Mouse (Mus musculus): ENCODE data around the gene Gpr146.
"Not testable (repeated sequence)": the region's sequence is repeated elsewhere in the genome, so short reads cannot be mapped to it uniquely, and the experiment has no call there.

Gene Gpr146

DNA sequence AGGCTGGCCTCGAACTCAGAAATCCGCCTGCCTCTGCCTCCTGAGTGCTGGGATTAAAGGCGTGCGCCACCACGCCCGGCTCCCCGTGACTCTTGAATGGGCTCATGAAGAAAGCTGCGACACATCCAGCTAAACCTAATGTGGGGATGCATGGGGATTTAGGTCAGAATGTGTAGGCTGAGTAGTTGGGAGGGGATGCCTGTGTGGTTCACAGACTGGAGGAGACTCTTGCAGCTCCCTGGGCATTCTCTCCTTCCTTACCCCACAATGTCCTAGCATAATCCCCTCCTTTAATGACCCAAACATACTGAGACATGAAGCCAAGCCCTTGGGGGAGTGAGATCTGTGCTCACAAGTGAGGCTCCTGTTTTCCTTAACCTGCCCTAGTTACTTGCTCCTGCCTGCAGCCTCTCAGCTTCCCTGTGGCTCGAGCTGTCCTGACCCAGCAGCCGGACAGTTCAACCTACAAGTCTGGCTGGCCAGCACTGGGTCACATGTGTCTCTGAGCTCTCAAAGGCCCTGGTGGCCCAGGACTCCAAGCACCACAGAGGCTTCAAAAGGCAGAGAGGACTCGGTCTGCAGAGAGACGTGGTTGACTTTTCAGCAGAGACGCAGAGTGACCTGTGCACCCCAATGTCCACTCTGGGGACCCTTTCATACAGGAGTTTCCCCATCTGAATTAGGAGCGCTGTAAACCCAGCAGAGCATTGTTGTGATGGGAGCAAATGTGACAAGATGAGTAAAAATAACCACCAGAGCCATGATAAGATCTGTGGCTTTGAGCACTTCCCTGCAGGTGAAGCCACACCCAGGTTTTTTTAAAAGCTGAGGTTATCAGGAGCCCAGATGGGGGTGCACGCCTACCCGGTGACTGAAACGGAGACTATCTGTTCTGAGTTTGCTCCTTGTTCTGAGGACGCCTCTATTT, 4.4 kb downstream of the Gpr146 start:
- no peak for DNase-seq (ENCODE audit: low read depth)

DNA sequence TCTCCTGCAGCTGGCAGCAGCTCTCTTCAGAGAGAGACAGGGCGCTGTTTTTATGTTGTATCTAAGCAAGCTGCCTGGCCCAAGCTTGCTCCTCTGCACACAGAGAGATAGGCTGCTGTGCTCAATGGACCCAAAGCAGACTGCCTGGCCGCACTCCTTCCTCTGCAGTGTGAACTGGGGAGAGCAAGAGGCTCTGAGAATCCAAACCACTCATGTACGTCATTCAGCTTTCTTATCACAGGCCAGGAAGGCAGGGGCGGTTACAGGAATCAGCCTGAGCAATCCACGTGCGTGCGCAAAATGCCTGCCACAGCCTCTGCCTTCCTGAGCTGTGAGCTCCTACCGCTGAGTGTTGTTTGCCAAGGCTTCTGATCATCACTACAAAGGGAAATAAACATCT, 5.3 kb downstream of the Gpr146 start:
- no peak for DNase-seq (ENCODE audit: low read depth)

DNA sequence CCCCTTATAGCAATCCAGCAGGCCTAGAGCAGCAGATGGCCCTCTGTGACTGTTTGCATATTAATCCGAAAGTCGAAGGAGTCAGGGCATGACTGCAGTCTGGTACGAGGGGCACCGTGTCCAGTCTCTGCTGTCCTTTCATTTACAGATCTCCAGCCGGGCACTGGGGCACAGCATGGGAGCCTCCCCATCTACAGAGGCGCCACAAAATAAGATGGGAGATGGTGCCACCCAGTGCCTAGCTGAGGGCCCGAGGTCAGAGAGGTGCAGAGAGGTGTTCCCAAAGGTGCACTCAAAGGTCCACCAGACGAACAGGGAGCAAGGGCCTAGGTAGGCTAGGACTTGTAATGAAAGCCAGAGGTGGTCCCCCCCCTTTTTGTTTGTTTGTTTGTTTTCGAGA, 5.7 kb downstream of the Gpr146 start:
- no peak for DNase-seq (ENCODE audit: low read depth)

DNA sequence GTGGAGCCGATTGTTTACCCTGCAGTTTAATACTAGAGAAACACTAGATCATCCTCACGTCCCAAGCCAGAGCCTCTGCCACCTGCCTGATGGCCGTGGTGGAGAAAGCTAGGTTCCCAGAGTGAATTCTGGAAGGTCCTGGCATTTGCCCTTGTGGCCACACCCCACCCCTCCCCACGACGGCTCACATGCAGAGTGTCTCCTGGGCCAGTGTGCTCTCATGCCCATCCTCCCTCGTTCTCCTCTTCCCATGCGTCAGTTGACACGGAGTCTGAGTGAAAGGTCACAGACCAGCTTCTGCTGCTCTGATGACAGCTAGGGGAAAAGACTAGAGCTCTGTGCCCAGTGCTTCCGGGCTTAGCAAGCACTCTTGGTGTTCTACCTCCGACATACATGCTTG, 7.0 kb downstream of the Gpr146 start:
- DNase-seq (ENCODE audit: low read depth), result no peak

DNA sequence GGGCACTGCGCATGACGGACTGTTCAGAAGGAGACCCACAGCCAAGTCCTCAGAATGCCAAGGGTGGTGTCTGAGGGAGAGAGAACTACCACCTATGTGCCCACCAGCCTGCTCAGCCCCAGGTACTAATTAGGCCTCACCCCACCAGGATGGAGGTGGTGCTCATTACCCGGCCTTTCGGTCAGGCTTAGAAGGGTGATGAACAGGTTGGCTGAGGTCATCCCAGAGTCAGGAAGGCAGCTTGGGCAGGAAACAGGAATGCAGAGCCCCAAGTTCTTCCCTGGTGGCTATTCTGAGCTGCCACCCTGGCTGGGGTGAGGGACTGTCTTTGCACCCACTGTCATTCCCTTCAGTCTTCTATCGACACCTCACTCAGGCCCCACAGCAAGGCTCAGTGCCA, 8.6 kb downstream of the Gpr146 start:
- no peak for DNase-seq (ENCODE audit: low read depth)

DNA sequence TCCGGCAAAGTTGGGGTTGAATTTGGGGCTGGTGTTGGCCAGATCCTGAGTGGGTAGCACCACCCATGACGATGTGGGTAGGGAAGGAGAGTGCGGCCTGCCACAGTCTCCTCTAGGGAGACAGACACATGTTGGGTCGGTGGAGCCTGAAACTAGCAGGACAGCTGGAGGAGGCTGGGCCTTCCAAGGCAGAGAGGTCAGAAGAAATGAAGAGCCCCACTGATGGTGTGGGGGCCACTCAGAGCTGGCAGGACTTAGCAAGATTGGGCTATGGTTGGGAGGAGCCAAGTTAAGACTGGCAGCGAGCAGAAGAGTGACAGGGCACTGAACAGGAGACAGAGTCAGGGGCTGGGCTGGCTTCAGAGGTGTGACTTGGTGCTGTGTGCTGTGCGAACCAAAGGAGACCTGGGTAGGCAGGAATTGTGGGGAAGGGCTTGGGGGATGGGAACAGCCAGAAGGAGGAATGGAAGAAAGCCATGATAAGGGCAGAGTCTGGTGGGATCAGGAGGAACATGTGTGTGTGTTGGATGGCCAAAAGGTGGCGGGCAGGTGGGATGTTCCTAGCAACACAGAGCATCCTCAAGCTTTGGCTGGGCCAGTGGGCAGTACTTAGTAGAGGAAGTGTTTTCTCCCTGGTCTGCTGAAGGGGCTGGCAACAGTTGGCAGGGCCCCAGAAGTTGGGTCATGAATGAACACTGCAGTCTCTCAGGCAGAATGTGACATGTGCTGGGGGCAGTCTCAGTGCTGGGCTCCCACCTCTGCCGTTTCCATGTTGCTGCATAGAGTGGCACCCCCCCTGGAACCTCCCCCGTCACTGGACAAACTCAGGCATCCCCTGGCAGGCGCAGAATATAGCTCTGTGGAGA, 10.1 kb downstream of the Gpr146 start:
- DNase-seq (ENCODE audit: low read depth), result no peak

DNA sequence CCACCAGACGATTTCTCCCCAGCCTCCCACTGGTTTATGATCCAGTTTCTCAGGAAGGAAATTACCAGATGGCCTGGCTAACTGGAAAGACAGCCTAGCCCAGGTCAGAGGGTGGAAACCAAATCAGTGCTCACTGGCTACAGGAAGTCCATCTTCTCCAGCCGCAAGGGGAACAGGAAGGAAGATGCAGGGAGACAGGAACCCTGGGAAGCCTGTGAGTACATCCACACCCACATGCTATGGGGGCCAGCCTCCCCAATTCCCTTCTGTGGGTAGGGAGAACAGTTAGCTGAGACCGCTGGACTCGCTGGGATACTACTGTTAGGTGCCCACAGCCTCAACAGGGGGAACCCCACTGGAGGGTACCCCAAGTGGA, 10.7 kb downstream of the Gpr146 start:
- no peak for DNase-seq (ENCODE audit: low read depth)

DNA sequence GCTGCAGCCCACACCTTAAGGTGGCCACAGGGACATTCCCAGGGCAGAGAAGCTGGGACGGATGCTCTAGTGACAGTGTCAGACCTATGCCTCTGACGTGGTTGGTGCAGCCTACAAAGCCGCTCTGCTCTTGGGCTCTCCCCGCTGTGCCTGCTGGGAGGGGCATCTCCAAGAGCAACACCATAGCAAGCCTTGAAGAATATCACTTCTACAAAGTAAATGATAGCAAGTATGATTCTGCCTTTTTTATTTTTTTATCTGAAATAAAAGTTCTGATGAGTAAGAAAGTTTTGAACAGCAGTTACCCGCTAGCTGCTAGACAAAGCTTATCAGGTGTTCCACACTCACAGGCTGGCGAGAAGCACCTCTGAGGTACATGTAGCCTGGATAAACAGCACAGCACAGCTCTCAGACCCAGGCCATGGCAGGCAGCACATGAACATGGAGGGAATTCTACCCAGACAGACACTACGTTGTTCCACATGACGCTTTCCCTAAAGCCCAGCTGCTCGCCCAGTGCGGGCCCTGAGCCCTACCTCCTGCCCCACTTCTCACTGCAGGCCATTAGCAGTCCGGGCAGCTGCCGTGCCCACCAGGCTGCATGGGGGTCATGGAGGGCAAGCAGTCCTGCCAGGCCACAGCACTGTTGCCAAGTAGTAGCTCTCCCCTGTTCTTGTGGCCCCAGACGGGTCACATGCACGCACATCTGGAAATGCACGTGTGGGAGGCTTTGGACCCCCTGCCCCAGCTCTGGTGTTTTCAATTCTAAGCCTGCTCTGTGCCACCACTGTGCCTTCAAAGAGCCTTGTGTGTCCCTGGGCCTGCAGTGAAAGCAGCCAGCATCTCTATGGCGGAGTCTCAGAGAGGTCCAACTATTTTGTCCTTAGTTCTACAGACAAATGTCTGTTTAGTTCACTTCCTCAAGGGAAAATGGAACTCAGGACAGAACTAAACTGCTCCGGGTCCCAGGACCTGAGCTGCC, 11.5 kb downstream of the Gpr146 start:
- DNase-seq (ENCODE audit: low read depth), result no peak

DNA sequence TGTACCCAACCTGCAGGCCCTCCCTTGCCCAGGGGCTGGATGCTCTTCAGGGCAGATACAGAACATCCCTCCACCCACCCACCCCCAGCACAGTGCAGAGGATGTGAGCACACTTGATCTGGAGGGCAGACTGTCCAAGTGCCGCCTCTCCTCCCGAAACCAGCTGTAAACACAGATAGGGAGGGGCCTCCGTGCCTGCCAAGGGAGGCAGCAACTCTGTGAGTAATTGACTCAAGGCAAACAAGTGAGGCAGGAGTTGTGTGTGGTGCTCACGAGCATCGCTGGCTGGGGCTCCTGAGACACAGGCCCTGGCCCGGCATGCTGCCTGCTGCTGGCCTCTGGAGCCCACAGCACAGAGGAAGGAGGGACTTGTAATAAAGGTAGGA, 12.2 kb downstream of the Gpr146 start:
- peak; percentile 87 for DNase-seq (ENCODE audit: low read depth)

DNA sequence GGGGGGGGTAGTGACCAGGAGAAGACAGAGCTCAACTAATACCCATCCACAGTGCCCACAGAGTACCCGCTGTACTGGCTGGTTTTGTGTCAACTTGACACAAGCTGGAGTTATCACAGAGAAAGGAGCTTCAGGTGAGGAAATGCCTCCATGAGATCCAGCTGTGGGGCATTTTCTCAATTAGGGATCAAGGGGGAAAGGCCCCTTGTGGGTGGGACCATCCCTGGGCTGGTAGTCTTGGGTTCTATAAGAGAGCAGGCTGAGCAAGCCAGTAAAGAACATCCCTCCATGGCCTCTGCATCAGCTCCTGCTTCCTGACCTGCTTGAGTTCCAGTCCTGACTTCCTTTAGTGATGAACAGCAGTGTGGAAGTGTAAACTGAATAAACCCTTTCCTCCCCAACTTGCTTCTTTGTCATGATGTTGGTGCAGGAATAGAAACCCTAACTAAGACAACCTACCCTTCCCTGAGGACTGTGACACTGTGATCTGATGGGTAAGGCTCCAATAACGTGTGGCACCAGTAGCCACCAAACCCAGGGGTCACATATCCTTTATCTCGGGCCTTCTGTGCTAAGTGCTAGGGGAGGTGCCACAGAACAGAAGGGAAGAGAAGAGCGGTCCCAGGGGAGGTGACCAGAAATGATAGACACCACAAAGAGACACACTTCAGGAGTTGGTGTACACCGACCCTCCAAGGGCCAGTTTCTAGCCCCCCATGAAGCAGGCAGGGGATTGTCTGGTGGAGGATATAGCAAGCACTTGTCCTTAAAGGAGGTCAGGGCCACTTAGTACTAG, 13.0 kb downstream of the Gpr146 start:
- not testable (repeated sequence) for DNase-seq (ENCODE audit: low read depth)

DNA sequence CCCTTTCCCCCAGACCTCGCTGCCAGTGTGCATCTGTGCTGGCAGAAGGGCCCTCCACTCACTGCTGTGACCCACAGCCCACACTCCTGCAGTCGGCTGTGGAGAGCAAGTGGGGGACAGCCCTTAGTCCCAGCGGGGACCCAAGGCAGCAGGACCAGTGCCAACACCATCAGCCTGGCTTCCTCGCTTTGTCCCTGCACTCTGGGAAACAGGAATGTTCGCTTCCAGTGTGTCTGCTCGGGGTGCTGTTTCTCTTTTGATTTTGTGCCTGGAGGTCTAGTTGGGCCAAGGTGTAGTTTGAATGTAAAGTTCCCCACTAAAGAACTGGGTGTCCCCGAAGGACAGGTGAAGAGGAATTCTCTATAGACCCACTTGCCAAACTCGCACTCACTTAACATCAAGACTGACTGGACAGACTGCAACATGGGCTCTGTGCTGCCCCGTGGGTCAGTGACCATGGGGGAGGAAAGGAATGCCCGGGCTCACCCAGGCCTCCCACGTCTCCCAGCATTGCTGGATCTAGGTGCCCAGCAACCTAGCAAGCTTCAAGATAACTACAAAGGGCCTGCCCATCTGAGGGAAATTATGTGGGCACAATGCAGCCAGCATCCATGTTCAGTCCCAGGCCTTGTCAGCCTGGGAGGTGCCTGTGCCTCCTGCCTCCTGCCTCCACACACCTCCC, 14.0 kb downstream of the Gpr146 start:
- DNase-seq (ENCODE audit: low read depth), result no peak

DNA sequence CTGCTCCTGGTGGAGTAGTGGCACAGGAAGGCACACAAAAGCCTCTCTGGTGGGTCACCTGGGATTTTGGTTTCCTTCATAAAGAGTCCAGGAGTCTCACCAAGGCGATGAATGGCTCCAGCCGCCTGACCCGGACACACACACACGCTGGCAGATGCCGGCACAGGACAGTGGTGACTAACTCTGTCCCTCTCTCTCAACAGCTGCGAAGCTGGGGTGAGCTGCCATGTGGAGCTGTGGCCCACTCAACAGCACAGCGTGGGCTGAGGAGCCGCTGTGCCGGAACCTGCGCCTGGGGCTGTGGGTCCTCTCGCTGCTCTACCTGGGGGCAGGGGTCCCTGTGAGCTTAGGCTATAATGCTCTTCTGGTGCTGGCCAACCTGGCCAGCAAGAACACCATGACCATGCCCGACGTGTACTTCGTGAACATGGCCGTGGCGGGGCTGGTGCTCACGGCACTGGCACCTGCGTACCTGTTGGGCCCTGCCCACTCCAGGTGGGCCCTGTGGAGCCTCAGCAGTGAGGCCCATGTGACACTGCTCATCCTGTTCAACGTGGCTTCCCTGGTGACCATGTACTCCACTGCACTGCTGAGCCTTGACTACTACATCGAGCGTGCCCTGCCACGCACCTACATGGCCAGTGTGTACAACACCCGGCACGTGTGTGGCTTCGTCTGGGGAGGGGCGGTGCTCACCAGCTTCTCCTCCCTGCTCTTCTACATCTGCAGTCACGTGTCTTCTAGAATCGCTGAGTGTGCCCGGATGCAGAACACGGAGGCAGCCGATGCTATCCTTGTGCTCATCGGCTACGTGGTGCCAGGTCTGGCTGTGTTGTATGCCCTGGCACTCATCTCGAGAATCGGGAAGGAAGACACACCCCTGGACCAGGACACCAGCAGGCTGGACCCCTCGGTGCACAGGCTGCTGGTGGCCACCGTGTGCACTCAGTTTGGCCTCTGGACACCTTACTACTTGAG, 15.0 kb downstream of the Gpr146 start:
- DNase-seq (ENCODE audit: low read depth), result no peak

DNA sequence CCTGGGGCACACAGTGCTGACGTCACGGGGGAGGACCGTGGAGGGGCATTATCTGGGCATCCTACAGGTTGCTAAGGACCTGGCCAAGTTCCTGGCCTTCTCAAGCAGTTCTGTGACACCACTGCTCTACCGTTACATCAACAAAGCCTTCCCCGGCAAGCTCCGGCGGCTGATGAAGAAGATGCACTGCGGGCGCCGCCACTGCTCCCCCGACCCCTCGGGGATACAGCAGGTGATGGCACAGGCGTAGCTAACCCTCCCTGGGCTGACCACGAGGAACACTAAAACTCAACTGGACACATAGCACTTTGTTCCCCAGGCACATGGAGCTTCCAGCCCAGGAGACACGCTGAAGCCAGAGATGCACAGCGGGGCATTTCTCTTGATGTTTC, 15.7 kb downstream of the Gpr146 start:
- DNase-seq (ENCODE audit: low read depth), result no peak

DNA sequence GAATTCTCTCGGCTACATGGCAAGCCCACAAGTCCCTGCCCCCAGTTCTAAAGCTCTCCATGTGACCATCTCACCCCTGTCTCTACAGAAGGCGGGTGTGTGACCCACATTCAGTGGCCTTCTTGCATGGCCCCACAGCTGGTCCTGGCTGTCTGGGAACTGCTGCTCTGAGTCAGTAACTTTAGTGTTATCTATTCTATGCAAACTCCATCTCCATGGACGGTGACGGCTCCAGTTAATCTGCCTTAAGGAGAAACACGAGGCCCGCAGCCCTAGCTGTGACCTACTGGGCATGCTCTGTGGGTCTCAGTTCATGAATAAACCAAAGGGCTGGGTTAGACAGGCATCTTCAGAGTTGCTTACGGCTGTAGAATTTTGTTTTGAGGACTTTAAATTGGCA, 16.9 kb downstream of the Gpr146 start:
- DNase-seq (ENCODE audit: low read depth), result no peak

DNA sequence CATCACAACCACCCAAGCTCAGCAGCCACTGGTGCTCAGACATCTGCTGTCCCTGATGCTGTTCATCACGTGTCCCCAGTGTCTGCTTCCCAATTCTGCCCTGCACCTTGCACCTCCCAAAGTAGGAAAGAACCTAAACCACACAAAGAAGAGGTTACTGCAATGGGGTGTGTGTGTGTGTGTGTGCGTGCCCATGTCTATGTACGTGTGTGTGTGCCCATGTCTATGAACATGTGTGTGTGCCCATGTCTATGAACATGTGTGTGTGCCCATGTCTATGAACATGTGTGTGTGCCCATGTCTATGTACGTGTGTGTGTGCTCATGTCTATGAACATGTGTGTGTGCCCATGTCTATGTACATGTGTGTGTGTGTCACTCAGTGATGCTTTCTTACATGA, 18.0 kb downstream of the Gpr146 start:
- DNase-seq (ENCODE audit: low read depth), result no peak

DNA sequence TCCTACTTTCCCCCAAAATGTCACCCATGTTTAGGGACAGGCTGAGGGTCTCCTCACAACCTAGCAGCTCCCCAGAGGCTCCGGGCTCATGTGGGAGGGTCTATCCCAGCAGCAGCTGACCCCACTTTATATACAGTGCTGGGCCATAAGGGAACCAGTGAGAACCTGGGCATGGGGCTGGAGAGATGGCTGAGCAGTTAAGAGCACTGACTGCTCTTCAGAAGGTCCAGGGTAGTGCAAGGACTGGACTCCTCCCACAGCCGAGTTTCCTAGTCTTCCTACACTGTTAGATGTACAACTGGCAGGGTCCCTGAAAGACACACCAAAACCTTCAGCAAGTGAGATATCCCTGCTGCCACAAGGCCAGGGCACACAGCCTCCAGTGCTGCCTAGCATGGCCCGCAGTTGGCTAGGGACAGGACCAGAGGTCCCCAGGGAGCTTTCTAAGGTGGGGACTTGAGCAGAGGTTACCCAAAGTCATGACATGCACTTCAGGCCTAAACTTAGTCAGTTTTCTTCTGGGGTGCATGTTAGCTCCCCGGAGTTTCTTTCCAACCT, 19.9 kb downstream of the Gpr146 start:
- DNase-seq (ENCODE audit: low read depth), result no peak

DNA sequence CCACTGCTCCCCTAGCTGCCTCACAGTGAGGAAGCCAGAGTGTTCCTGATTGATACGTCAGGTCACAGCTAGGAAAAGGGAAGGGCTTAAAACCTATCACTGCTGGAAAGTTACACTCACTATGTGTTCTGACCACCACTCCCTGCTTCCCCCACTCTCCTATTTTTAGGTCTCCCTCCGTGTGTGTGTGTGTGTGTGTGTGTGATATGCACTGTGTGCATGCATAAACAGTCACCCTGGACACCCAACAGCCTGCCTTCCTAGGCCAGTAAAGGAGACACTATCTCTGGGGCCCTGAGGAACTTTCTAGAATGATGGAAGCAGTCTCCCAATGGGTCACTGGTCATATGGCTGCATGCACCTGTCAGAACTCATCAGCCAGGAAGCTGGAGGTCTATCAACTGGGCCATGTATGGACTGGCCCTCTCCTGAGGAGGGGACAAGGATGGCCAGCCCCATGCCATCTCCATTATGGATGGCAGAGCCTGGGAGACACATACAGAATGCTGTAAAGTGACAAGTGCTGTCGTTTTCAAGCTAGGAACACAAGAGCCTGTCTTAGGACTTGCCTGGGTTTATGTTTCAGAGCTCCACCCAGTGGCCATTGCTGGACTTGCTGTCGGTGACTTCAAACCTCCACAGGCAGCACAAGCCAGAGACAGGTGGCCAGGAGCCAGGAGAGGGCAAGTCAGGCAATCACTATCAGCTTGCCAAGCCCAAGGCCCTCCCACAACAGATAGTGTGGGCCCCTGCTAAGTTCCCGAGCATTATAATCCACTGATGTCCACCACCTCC, 20.7 kb downstream of the Gpr146 start:
- peak; percentile 90 for DNase-seq (ENCODE audit: low read depth)

DNA sequence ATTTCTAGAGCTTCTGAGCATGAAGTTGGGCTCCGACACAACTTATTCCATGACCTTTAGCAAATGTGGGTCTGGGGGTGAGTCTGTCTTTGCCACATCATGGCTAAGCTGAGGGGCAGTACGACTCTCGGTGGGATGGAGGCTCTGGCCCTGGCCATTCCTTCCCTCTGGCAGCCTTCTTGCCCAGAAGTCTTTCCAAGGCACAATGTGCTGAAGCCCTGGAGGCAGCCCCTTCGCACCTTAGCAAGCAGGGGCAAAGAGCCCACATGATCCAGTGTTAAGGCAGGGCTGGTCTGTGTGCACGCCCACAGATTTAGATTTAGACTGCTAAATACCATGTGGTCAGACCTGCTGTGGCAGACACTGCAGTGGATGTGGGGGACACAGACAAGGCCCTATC, 21.3 kb downstream of the Gpr146 start:
- DNase-seq (ENCODE audit: low read depth), result no peak
